Mouse (Mus musculus): Measurements from ENCODE around the gene Atg16l1. TPM values are rescaled to one million over a fixed set of nuclear protein-coding genes. Genes with fewer than 3 reads are reported as not detected.

Atg16l1 gene
- polyA plus RNA-seq, 1 experiment from 2014 or later: 56.8 TPM

DNA sequence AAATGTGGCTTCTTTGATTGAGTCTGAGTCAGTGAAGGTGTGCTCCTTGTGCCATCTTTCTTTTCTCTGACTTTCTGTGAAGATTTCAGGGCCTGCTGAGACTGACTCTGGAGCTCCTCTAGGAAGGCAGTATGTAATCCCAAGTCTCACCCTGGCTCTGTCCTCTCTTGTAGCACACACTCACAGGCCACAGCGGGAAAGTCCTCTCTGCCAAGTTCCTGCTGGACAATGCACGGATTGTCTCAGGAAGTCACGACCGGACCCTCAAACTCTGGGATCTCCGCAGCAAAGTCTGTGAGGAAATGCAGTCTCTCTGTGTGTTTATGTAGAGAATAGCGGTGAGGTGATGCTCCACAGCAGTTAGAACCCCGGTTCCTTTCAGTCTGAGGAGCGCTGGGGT, 30.0 kb downstream of the Atg16l1 start:
- Histone ChIP-seq H3K36me3 (peaks cover 87% of the 10 kb centered on the region), H3K9me3 (no peaks in the 10 kb centered on the region), H3K9ac (no peak overlapping the region), H3K4me1 (replicated peaks) (peaks cover 9% of the 10 kb centered on the region; the same call in 1 of the 2 replicates), H3K27me3 (no peaks in the 10 kb centered on the region), H3K27ac (replicated peaks) (peak overlapping the region; percentile 69), H3K4me3 (no peak overlapping the region), H3K4me2 (no peak overlapping the region)
- 81% methylated on average over 8 of the region's 8 CpGs for WGBS
- no peak for ATAC-seq (ENCODE audit: low read depth)

DNA sequence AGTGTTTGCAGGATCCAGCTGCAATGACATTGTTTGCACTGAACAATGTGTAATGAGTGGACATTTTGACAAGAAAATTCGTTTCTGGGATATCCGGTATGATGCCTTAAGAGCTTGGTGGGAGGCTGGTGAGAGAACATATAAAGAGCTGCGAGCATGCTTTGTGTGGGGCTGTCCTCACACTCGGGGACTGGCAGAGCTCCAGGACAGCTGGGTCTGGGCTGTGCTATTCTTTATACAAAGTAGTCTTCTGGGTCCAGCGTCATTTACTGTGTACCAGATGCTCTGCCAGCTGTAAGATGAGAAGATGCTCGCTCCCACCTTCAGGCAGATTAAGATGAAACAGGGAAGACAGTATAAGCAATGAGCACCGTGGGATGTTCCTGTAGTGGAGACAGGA, 30.6 kb downstream of the Atg16l1 start:
- peak overlapping the region; percentile 69 for H3K27ac ChIP-seq (replicated peaks)
- peaks cover 9% of the 10 kb centered on the region; the same call in 1 of the 2 replicates for H3K4me1 ChIP-seq (replicated peaks)
- no peak overlapping the region for H3K4me3 ChIP-seq
- no peak overlapping the region for H3K9ac ChIP-seq
- peaks cover 87% of the 10 kb centered on the region for H3K36me3 ChIP-seq
- H3K4me2 ChIP-seq: no peak overlapping the region
- 64% methylated on average over 7 of the region's 7 CpGs for WGBS
- ATAC-seq (ENCODE audit: low read depth): peak; percentile 92
- H3K9me3 ChIP-seq: no peaks in the 10 kb centered on the region
- H3K27me3 ChIP-seq: no peaks in the 10 kb centered on the region

DNA sequence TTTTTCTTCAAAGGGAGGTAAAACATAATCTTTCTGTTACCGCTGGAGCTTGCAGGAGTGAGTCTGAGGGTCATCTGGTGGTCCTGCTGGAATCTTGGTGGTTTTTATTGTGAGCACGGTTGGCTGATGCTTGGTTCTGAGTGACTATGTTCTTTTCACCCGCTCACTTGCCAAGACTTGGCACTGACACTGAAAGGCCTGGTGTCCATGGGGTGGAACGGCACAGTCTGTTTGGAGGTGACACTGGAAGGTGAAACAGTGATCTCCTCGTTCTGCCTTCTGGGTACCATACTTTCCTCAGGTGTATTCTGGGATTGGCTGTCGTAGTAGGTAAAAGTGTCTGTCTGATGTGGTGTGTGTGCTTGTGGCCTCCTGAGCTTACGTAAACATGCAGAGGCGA, 34.0 kb downstream of the Atg16l1 start:
- WGBS: 91% methylated on average over 8 of the region's 8 CpGs
- no peaks in the 10 kb centered on the region for H3K9me3 ChIP-seq
- no peak overlapping the region for H3K9ac ChIP-seq
- H3K27ac ChIP-seq (replicated peaks): no peak overlapping the region
- H3K27me3 ChIP-seq: no peaks in the 10 kb centered on the region
- ATAC-seq (ENCODE audit: low read depth): no peak
- no peak overlapping the region for H3K4me2 ChIP-seq
- peaks cover 88% of the 10 kb centered on the region for H3K36me3 ChIP-seq
- peaks cover 9% of the 10 kb centered on the region; the same call in 1 of the 2 replicates for H3K4me1 ChIP-seq (replicated peaks)
- no peak overlapping the region for H3K4me3 ChIP-seq

DNA sequence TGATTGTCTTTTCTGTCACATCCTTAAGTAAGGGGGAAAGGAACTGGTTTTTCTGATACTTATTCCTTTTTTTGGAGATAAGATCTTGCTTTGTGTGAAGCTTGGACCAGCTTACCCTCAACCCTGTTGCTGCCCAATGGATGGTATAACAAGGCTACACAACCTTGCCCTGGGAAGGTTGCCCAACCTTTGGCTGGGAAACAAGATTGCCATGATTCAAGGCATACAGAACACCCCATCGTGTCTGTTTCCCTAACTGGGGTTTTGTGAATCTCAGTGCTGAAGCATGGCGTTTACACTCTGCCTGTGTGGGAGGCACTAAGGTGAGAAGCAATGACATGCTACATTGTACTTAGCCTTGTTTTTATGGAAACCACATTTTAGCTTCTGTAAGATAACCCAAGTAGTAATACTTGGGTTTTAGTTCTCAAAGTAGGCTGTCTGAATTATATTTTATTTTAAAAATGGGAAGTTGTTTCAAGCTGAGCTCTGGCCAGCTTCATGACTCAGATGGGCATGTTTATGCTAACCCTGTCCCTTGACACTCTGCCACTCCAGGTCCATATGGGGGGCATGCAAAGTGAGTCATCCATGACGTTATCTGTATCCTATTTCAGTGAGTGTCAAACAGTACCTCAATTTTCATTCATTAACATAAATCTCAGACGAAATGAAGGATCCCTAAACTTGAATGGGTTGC, 36.9 kb downstream of the Atg16l1 start:
- no peak for ATAC-seq (ENCODE audit: low read depth)
- Histone ChIP-seq H3K27me3 (no peaks in the 10 kb centered on the region), H3K36me3 (peaks cover 70% of the 10 kb centered on the region), H3K9ac (no peak overlapping the region), H3K4me1 (replicated peaks) (no peaks in the 10 kb centered on the region), H3K9me3 (no peaks in the 10 kb centered on the region), H3K4me3 (no peak overlapping the region), H3K27ac (replicated peaks) (no peak overlapping the region), H3K4me2 (no peak overlapping the region)
- 86% methylated on average over 4 of the region's 4 CpGs for WGBS

DNA sequence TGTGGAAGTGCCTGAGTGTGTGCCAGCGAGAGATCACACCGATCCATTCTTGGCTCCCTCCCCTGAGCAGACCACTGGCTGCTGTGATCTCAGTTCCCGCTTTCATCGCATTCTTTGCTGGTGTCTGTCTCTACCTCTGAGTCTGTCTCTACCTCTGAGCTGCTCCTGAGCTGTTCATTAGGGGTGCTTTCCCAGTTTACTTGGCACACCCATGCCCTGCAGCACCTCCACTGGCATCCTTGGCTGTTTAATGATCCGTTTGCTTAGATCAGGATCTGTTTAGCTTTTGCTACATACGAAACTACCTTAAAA, 37.4 kb downstream of the Atg16l1 start:
- H3K4me1 ChIP-seq (replicated peaks): no peaks in the 10 kb centered on the region
- no peak for ATAC-seq (ENCODE audit: low read depth)
- H3K36me3 ChIP-seq: peaks cover 66% of the 10 kb centered on the region
- no peak overlapping the region for H3K4me2 ChIP-seq
- H3K9me3 ChIP-seq: no peaks in the 10 kb centered on the region
- H3K4me3 ChIP-seq: no peak overlapping the region
- no peak overlapping the region for H3K27ac ChIP-seq (replicated peaks)
- WGBS: 97% methylated on average over 6 of the region's 6 CpGs
- H3K27me3 ChIP-seq: no peaks in the 10 kb centered on the region
- no peak overlapping the region for H3K9ac ChIP-seq

DNA sequence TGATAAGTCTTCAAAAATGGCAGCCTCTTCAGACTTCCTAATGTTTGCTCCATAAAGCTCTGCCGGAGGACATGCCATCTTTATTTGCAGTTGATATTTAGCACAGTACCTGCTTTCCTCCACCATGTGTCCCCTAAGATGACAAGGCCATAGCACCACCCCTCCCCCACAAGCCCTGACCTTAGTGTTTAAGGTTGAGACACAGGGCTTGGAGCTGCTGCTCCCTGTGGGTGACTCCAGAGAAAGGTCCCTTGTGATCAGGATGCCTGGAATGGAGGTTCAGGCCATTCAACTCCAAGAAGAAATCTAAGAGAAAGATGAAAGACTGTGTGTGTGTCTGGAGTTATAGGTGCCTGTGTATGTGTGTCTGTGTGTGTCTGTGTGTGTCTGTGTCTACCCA, 42.0 kb downstream of the Atg16l1 start:
- WGBS: 88% methylated on average over 1 of the region's 1 CpGs
- no peak for ATAC-seq (ENCODE audit: low read depth)
- no peaks in the 10 kb centered on the region for H3K9me3 ChIP-seq

DNA sequence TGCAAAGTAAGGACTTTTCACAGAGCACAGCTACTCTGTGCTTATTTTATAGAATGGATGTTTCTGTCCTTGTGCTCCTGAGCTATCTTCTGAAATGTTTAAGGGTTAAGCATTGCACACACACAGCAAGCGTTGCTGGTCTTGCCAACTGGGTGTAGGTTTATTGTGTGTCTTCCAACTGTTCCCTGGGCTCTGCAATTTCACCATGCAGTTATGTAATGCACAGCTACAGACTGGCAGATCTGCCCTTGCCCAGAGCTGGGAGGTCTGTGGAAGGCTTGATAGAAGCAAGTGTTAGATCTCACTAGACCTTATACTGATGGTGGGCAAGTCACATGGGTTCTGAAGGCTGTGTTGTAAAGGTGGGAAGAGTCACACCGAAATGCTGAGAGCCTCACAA, 42.6 kb downstream of the Atg16l1 start:
- Histone ChIP-seq H3K4me3 (no peak overlapping the region), H3K36me3 (peaks cover 23% of the 10 kb centered on the region), H3K9ac (no peak overlapping the region), H3K27me3 (no peaks in the 10 kb centered on the region), H3K4me1 (replicated peaks) (no peaks in the 10 kb centered on the region), H3K4me2 (no peak overlapping the region), H3K27ac (replicated peaks) (no peak overlapping the region), H3K9me3 (no peaks in the 10 kb centered on the region)
- ATAC-seq (ENCODE audit: low read depth): no peak
- 88% methylated on average over 2 of the region's 2 CpGs for WGBS

More for the DNA sequence above, 42.0 kb downstream of the Atg16l1 start:
- Histone ChIP-seq H3K9ac (no peak overlapping the region), H3K4me3 (no peak overlapping the region), H3K4me2 (no peak overlapping the region), H3K27me3 (no peaks in the 10 kb centered on the region), H3K4me1 (replicated peaks) (no peaks in the 10 kb centered on the region), H3K36me3 (peaks cover 29% of the 10 kb centered on the region), H3K27ac (replicated peaks) (no peak overlapping the region)

DNA sequence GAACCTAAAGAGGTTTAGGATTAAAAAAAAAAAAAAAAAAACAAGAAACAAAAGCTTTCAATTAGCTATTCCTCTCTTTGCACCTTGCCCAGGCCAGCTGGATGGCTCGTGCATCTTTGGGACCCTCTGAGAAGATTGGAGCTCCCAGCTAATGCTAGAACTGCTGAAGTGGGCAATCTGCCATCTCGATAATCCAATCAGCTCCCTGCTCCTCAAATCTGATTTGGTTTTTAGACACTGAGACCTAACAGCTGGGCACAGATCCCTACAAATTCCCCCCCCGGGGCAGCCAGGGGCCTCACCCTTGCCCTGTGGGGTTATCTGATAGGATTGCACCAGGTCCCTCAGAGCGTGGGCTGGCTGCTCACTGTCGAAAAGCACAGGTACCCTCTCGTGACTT, 47.9 kb downstream of the Atg16l1 start, which contains the start of gene Sag:
Sag (plus strand) TSS at position 105 of the 400 bp plus-strand sequence.
- Histone ChIP-seq H3K9me3 (no peaks in the 10 kb centered on the region), H3K9ac (no peak within 1 kb of the TSS), H3K4me1 (replicated peaks) (no peaks in the 10 kb centered on the region), H3K27ac (replicated peaks) (no peak within 1 kb of the TSS), H3K4me3 (no peak within 1 kb of the TSS), H3K27me3 (no peaks in the 10 kb centered on the region), H3K36me3 (no peaks in the 10 kb centered on the region), H3K4me2 (no peak within 1 kb of the TSS)
- 85% methylated on average over 6 of the region's 6 CpGs for WGBS
- ATAC-seq (ENCODE audit: low read depth): no peak

DNA sequence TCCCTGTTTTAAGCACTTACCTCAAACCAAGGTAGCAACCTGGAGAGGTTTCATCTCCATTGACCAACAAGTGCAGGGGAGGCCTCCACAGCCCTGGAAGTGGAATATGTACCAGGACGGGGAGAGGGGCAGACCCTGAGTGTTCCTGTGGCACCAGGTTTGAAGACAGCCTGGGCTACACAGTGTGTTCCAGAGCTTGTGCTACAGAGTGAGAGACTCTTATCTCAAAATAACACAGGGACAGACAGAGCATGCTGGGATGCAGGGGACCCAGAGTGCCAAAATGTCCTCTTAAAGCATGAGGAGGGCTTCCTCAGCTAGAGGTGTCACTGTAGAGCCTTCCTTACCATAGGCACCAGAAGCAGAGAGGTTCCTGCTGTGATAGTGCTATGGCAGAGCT, 52.1 kb downstream of the Atg16l1 start:
- 82% methylated on average over 1 of the region's 1 CpGs for WGBS
- H3K27ac ChIP-seq (replicated peaks): no peak overlapping the region
- H3K4me2 ChIP-seq: no peak overlapping the region
- H3K27me3 ChIP-seq: no peaks in the 10 kb centered on the region
- no peak overlapping the region for H3K4me3 ChIP-seq
- H3K9me3 ChIP-seq: no peaks in the 10 kb centered on the region
- no peaks in the 10 kb centered on the region for H3K36me3 ChIP-seq
- H3K4me1 ChIP-seq (replicated peaks): no peaks in the 10 kb centered on the region
- ATAC-seq (ENCODE audit: low read depth): no peak
- no peak overlapping the region for H3K9ac ChIP-seq

DNA sequence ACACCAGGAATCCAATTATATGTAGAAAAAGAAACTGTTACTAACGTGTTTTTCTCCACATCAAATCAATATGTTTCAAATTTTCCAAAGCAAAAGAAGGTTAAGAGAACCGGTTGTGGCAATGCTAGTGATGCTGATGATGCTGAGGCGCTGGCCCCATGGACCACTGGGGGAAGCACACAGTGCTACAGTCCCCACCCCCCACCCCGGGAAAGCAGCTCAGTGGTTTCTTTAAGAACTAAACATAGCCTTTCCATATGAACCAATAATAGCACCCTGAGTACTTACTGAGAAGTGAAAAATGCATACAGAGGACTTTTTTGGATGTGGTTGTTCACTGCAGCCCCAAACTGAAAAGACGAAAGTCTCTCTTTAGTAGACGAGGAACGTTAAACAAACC, 55.7 kb downstream of the Atg16l1 start:
- Histone ChIP-seq H3K27me3 (no peaks in the 10 kb centered on the region), H3K36me3 (no peaks in the 10 kb centered on the region), H3K27ac (replicated peaks) (no peak overlapping the region), H3K4me2 (no peak overlapping the region), H3K9ac (no peak overlapping the region), H3K4me3 (no peak overlapping the region), H3K4me1 (replicated peaks) (no peaks in the 10 kb centered on the region), H3K9me3 (no peaks in the 10 kb centered on the region)
- no peak for ATAC-seq (ENCODE audit: low read depth)
- WGBS: 92% methylated on average over 7 of the region's 7 CpGs

DNA sequence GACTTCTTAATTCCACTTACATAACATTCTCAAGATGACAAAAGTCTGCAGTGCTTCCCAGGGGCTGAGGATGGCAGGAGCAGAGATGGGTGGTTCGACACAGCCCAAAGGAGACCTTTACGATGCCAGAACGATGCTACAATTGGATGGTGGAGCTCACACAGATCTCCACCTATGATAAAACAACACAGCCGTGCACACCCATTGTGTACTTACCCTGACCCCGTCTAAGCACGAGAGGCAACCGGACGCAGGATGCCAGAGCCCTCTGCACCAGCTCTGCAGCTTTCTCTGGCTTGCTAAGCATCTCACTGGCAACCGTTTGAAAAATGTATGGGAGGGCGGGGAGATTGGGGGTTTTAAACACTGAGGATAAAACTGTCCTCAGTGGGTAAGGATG, 56.4 kb downstream of the Atg16l1 start:
- no peak overlapping the region for H3K4me3 ChIP-seq
- H3K4me1 ChIP-seq (replicated peaks): no peaks in the 10 kb centered on the region
- H3K9me3 ChIP-seq: no peaks in the 10 kb centered on the region
- H3K9ac ChIP-seq: no peak overlapping the region
- no peaks in the 10 kb centered on the region for H3K27me3 ChIP-seq
- no peak overlapping the region for H3K27ac ChIP-seq (replicated peaks)
- H3K36me3 ChIP-seq: no peaks in the 10 kb centered on the region
- 79% methylated on average over 10 of the region's 10 CpGs for WGBS
- no peak overlapping the region for H3K4me2 ChIP-seq
- ATAC-seq (ENCODE audit: low read depth): no peak

DNA sequence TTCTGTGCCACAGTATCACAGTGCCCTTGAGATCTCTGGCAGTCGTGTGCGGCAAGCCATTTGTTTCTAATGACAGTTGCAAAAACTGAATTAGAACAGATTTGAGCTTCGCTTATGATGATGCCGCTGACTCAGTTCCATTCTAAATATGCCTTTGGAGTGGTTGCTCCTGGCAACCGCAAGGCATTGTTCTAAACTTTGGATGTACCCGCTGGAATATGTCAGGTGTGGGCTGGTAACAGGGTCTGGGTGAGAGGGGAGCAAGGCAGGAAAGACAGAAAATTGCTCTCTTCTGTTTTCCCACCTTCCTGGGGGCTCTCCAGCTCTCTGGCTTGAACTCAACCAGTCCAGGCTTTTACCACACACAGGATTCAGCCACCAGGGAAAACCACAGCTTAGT, 57.5 kb downstream of the Atg16l1 start:
- Histone ChIP-seq H3K36me3 (no peaks in the 10 kb centered on the region), H3K4me3 (no peak overlapping the region), H3K9me3 (no peaks in the 10 kb centered on the region), H3K9ac (no peak overlapping the region), H3K27ac (replicated peaks) (no peak overlapping the region), H3K4me2 (no peak overlapping the region), H3K4me1 (replicated peaks) (no peaks in the 10 kb centered on the region), H3K27me3 (no peaks in the 10 kb centered on the region)
- no peak for ATAC-seq (ENCODE audit: low read depth)
- 83% methylated on average over 6 of the region's 6 CpGs for WGBS

DNA sequence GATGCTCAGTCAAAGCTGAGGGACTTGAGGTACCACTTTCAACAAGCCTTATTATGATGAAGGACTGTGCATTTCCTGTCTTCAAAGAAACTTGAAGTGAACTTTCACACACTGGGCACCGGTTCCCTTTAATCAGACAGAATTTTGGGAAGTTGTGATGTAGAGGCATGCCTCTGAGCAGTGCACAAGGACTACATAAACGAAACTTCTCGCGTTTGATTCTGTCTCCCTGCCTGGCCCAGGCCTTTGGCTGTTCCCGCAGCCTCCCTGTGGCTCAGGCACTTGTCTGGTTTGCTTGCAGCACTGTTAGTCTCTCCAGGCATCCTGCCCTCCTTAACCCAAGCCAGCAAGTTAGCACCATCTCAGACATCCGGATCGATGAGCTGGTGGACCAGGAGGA, 58.0 kb downstream of the Atg16l1 start:
- H3K36me3 ChIP-seq: no peaks in the 10 kb centered on the region
- H3K9me3 ChIP-seq: no peaks in the 10 kb centered on the region
- no peaks in the 10 kb centered on the region for H3K27me3 ChIP-seq
- 74% methylated on average over 7 of the region's 7 CpGs for WGBS
- no peaks in the 10 kb centered on the region for H3K4me1 ChIP-seq (replicated peaks)
- no peak for ATAC-seq (ENCODE audit: low read depth)
- no peak overlapping the region for H3K9ac ChIP-seq
- no peak overlapping the region for H3K4me2 ChIP-seq
- H3K4me3 ChIP-seq: no peak overlapping the region
- no peak overlapping the region for H3K27ac ChIP-seq (replicated peaks)

Data from neural tube, embryonic 13.5 days (tissue).